Mouse (Mus musculus) adrenal gland, postnatal 4 days (tissue): Measurements from ENCODE around the gene Myo1h. TPM values are rescaled to one million over a fixed set of nuclear protein-coding genes. Genes with fewer than 3 reads are reported as not detected.
A peak's percentile ranks its signal among the peaks of the same experiment; 100 is the strongest.

Experiments
- DNase-seq, 2 experiments: peaks; one replicate each; pipeline ENCODE4 v3.0.0; 2021 to 2022; ENCODE audit warnings: low spot score in 2 of 2, mixed read lengths in 2 of 2
- total RNA-seq, 2 experiments: library from RNA; stranded (reverse); gene quantifications; 2 replicates each; pipeline ENCODE4 v1.2.3; 2021

The Myo1h gene
- total RNA-seq, 2 experiments from 2014 or later, result 1.2 to 1.5 TPM

GRCm38 (mm10) chr5:114358833-114359232, 69.9 kb downstream of the Myo1h start:
- no peak for DNase-seq

- no peak for DNase-seq
Observed at GRCm38 (mm10) chr5:114359586-114359985, 70.6 kb downstream of the Myo1h start.

GRCm38 (mm10) chr5:114360968-114361367, 72.0 kb downstream of the Myo1h start:
- DNase-seq, result no peak

- no peak for DNase-seq
Observed at GRCm38 (mm10) chr5:114365043-114365752, 76.2 kb downstream of the Myo1h start.

GRCm38 (mm10) chr5:114368121-114368520, 79.2 kb downstream of the Myo1h start:
- DNase-seq, result no peak

GRCm38 (mm10) chr5:114368803-114369496, 80.0 kb downstream of the Myo1h start:
- DNase-seq, result no peak

GRCm38 (mm10) chr5:114369921-114370320, 81.0 kb downstream of the Myo1h start:
- DNase-seq, result no peak

GRCm38 (mm10) chr5:114370371-114370776, 81.4 kb downstream of the Myo1h start:
- DNase-seq, result no peak

- DNase-seq, result no peak
Observed at GRCm38 (mm10) chr5:114371331-114371730, 82.4 kb downstream of the Myo1h start.

GRCm38 (mm10) chr5:114371731-114372473, 82.9 kb downstream of the Myo1h start:
- no peak for DNase-seq

- no peak for DNase-seq
Observed at GRCm38 (mm10) chr5:114372565-114372964, 83.6 kb downstream of the Myo1h start.

GRCm38 (mm10) chr5:114373174-114373573, 84.2 kb downstream of the Myo1h start:
- DNase-seq, result no peak

- no peak for DNase-seq
Observed at GRCm38 (mm10) chr5:114373581-114373980, 84.6 kb downstream of the Myo1h start.

- no peak for DNase-seq
Observed at GRCm38 (mm10) chr5:114374409-114375213, 85.6 kb downstream of the Myo1h start.

GRCm38 (mm10) chr5:114378177-114378920, 89.4 kb downstream of the Myo1h start:
- no peak for DNase-seq

- DNase-seq, result no peak
Observed at GRCm38 (mm10) chr5:114378936-114379335, 90.0 kb downstream of the Myo1h start.

GRCm38 (mm10) chr5:114379763-114380162, 90.8 kb downstream of the Myo1h start:
- DNase-seq, result no peak

- peak; percentile 62 to 73 for DNase-seq
Observed at GRCm38 (mm10) chr5:114380209-114381012, 91.4 kb downstream of the Myo1h start, which contains the start of the genes Kctd10 and Ube3b. TSS of gene Kctd10 (minus strand) at chr5:114380508. TSS of gene Ube3b (plus strand) at chr5:114380607.

GRCm38 (mm10) chr5:114381013-114381351, 92.0 kb downstream of the Myo1h start:
- no peak for DNase-seq
